Mouse (Mus musculus) frontal cortex, postnatal 36 days (tissue): Measurements from ENCODE around the gene Nat8f6.
"Not testable (repeated sequence)": the region's sequence is repeated elsewhere in the genome, so short reads cannot be mapped to it uniquely, and the experiment has no call there.

Experiments
- DNase-seq, 2 experiments: peaks; one replicate each; pipeline ENCODE4 v3.0.0; 2022; ENCODE audit warnings: low spot score in 2 of 2

Gene Nat8f6

DNA sequence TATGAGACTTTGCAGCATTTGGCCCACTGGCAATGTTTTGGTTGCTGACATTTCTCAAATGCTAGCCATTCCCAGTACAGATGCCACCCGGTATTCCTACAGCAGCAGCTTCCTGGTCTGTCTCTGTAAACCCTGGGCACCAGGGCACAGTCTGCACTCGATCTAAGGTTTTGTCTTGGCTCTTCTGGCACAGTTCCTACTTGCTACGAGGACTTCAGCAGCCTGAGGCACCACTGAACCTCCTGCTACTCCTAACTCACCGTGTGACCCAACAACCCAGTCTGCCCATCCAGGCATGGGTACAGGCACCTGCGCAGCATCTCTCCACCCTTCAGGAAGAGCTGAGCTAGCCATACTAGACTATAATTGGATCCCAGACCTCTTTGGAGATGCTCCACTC lies 15.3 kb upstream of the Nat8f6 start:
- DNase-seq: not testable (repeated sequence)

GRCm38 (mm10) chr6:85835104-85835503 lies 14.3 kb upstream of the Nat8f6 start:
- DNase-seq: not testable (repeated sequence)

- peak in 1 of 2 experiments; percentile 27 for DNase-seq
Observed at GRCm38 (mm10) chr6:85834504-85835100, 13.8 kb upstream of the Nat8f6 start.

DNA sequence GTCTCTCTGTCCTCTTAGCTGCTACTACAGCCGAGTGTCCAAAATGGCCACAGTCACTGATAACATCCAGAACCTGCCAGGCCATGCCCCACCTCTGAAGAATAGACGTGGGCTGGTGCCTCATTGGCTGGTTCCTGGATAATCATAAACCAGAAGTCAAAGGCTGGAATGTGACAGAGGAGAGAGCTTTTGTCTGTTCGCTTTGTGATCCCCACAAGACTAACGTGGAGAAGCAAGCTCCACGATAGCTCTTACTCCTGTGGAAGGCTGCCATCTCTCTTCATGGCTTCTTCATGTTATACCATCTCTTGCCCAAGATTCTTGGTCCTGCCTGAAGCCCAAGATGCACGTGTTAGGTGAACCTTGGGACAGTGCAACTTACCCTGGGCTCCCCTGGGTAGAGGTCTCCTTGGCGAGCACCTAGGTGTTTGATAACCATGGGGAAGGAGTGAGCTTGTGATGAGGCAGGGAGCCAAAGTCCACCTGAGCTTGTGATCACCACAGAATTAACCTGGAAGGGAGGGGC lies 11.1 kb upstream of the Nat8f6 start, which contains the start of gene Nat8:
Gene Nat8 (minus strand): TSS at position 287 of the 526 bp plus-strand sequence.
- no peak for DNase-seq

- no peak for DNase-seq
Observed at GRCm38 (mm10) chr6:85829462-85829861, 8.7 kb upstream of the Nat8f6 start.

- no peak for DNase-seq
Observed at GRCm38 (mm10) chr6:85825886-85826285, 5.1 kb upstream of the Nat8f6 start.

DNA sequence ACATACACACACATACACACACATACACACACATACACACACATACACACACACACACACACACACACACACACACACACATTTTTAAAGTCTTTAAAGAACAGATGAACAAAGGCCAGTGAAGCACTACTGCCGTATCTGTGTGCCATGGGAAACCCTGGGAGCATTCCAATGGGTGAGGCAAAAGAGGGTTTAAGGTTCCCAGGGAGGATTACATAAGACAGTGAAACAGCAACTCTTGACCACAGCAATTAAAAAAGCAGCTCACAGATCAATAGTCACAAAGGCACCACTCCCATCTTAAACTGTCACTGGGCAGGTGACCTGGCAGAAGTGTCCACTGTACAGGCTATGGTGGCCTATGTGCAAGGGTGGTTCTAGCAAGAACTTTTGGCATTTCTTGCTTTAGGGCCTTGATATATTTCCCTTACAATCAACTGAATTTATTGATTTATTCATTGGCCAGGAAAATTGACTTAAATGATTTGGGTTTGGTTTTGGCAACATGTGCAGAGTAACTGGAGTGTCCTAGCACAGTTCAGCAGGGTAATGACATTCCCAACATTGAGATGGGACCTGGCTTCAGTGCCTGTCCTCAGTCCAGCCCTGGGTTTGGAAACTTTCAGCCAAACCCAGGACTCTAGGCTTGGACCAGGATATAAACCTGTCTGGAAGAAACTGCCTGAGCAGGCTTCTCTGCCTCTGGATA lies 2.8 kb upstream of the Nat8f6 start:
- no peak for DNase-seq

- DNase-seq: no peak
Observed at GRCm38 (mm10) chr6:85822286-85822685, 1.5 kb upstream of the Nat8f6 start.

- no peak for DNase-seq
Observed at GRCm38 (mm10) chr6:85818338-85818737, 2.4 kb downstream of the Nat8f6 start.

DNA sequence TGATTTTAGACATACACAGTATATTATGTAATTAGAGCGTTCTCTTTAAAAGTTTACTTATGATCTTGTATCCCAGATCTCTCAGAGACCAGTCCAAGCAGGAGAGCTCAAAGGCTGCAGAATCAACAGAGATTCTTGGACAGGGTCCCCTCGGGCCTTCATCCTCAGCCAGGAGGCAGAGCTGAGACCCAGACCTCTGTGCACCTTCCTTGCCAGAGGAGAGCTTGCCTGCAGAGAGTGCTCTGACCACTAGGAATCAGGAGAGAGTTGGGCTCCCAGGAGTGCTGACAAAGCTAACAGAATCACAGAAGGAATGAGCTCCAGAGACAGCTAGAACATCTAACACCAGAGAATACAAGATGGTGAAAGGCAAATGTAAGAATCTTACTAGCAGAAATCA lies 7.4 kb downstream of the Nat8f6 start:
- DNase-seq: no peak

GRCm38 (mm10) chr6:85810942-85811537 lies 9.7 kb downstream of the Nat8f6 start:
- DNase-seq: not testable (repeated sequence)

- not testable (repeated sequence) for DNase-seq
Observed at GRCm38 (mm10) chr6:85810514-85810913, 10.2 kb downstream of the Nat8f6 start.

DNA sequence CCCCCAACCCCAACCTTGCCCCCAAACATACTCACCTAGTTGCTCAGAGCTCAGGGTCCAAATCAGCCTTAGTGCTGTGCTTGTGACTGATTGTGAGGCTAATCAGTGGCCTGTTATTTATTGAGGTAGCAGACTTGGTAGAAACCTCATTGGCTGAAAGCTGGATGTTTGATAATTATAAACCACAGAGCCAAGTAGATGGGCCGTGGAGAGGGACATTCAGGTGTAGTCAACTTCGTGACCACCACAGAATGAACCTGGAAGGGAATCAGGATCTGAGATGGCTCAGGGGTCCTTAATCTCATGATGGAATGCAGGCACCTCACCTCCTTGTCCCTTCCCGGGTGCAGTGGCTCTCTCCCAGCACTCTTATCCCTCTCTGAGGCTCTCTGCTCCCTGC lies 11.0 kb downstream of the Nat8f6 start:
- DNase-seq: not testable (repeated sequence)

DNA sequence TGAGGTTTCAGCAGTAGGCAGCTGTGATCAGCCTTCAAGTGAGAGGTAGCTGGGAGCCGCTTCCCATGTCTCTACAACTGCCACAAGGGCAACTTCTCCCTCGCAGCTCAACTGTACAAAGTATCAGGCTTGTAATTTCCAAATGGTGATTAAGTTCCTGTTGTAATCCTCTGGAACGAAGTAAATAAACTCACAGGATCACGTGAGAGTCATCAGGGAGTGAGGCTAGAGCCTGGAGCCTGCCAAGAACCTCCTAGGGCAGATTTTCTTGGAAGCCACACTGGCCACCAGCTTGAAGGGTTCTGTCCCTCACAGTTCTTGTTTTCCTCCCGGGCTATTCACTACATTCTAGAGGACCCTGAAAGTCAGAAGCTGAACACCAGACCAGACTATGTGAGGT lies 17.6 kb downstream of the Nat8f6 start:
- DNase-seq: peak in 1 of 2 experiments; percentile 3

- peak; percentile 10 to 16 for DNase-seq
Observed at GRCm38 (mm10) chr6:85765532-85765931, 55.2 kb downstream of the Nat8f6 start, which contains the start of gene Nat8f3. Gene Nat8f3, minus strand, starts transcription at chr6:85765754.

GRCm38 (mm10) chr6:85763127-85764070 lies 57.4 kb downstream of the Nat8f6 start:
- not testable (repeated sequence) for DNase-seq

- DNase-seq: not testable (repeated sequence)
Observed at GRCm38 (mm10) chr6:85762678-85763077, 58.1 kb downstream of the Nat8f6 start.
